Mouse (Mus musculus): ENCODE data around the gene Pcp2. TPM values are rescaled to one million over a fixed set of nuclear protein-coding genes. Genes with fewer than 3 reads are reported as not detected.

The Pcp2 gene
- polyA plus RNA-seq, 1 experiment from 2014 or later, result 0.34 TPM

DNA sequence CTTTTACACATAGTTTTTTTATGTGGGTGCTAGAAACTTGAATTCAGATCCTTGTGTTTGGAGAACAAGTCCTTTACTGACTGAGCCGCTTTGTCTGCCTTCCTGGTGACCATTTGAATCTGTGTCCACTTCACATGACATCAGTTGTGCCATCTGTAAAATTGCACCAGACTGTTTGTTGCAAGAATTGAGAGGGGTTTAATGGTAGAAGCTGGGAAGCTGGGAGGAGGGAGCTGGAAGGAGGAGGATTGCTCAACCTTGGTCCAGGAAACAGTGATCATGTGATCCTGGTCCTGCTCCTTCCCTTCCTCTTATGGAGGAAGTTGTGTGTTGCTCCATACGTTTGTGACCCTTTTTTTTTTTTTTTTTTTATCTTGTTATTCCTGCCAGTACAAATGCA lies 22.9 kb upstream of the Pcp2 start:
- ATAC-seq (replicated peaks; ENCODE audit: low FRiP score), result no peak

DNA sequence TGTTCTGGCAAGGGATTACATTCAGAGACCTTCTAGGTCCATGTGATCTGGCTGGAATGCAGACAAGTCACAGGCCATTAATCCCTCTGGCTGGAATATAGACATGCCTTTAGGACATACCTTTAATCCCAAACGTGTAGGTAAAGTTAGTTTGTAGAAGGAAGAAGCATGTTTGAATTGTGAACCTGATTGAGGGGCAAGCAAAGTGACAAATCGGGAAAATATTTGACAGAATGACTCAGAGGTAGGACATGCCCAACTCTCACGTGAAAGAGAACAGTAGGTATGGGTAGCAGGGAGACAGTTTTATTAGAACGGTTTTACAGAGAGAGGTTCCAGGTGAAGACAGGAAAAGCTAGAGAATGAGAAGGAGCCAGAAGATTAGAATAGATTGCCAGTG lies 22.2 kb upstream of the Pcp2 start:
- Histone ChIP-seq H3K27me3 (no peaks in the 10 kb centered on the region), H3K9me3 (replicated peaks) (no peaks in the 10 kb centered on the region), H3K4me3 (replicated peaks) (no peak overlapping the region), H3K9ac (no peak overlapping the region), H3K36me3 (no peaks in the 10 kb centered on the region), H3K4me1 (peaks cover 13% of the 10 kb centered on the region; the same call in 1 of the 2 replicates), H3K27ac (0 out of 2 replicates have a peak overlapping the region, but pooled peaks have one; percentile 7), H3K4me2 (no peak overlapping the region)
- 0 out of 2 replicates have a peak, but pooled peaks have one; percentile 31 for ATAC-seq (replicated peaks; ENCODE audit: low FRiP score)
- 58% methylated on average over 4 of the region's 4 CpGs for WGBS

More for the DNA sequence above, 22.9 kb upstream of the Pcp2 start:
- H3K9ac ChIP-seq, result no peak overlapping the region
- H3K4me3 ChIP-seq (replicated peaks), result no peak overlapping the region
- 67% methylated on average over 2 of the region's 2 CpGs for WGBS
- H3K4me2 ChIP-seq, result no peak overlapping the region
- no peaks in the 10 kb centered on the region for H3K9me3 ChIP-seq (replicated peaks)
- no peaks in the 10 kb centered on the region for H3K27me3 ChIP-seq
- no peaks in the 10 kb centered on the region for H3K36me3 ChIP-seq
- peaks cover 13% of the 10 kb centered on the region; the same call in 1 of the 2 replicates for H3K4me1 ChIP-seq
- H3K27ac ChIP-seq, result no peak overlapping the region

DNA sequence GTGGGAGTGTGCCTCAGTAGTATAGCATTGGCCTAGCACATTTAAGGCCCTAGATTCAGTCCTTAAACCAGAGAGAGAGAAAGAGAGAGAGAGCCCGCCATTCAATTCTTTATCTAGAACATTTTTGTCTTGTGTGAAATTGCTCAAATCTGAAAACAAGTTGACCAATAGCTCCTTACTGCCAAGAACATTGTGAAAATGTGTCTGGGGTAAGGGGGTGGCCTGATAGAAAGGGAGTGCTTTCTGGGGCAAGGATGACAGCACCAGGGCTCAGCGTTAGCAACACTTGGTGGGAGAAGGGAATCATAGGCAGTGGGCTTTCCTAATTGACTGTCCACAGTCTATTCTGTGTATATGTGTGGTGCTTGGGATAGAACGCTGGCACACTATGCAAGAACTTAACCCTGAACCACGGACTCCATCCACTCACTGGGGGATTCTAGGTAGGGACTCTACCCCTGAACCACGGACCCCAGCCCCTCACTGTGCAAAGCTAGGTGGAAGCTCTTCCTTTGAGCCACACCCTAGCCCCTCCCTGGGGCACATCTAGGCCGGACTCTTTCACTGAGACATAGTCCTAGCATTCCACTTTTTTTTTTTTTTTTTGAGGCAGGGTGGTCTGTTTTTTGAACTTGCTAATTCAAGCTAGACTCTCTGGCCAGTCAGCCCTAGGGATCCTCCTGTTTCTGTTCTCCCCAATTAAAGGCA lies 21.6 kb upstream of the Pcp2 start:
- 0 out of 2 replicates have a peak, but pooled peaks have one; percentile 58 for ATAC-seq (replicated peaks; ENCODE audit: low FRiP score)
- WGBS, result 79% methylated on average over 6 of the region's 6 CpGs
- no peaks in the 10 kb centered on the region for H3K27me3 ChIP-seq
- no peaks in the 10 kb centered on the region for H3K36me3 ChIP-seq
- no peak overlapping the region for H3K4me3 ChIP-seq (replicated peaks)
- no peaks in the 10 kb centered on the region for H3K9me3 ChIP-seq (replicated peaks)
- H3K4me2 ChIP-seq, result no peak overlapping the region
- peaks cover 13% of the 10 kb centered on the region; the same call in 1 of the 2 replicates for H3K4me1 ChIP-seq
- no peak overlapping the region for H3K9ac ChIP-seq
- H3K27ac ChIP-seq, result 0 out of 2 replicates have a peak overlapping the region, but pooled peaks have one; percentile 7

DNA sequence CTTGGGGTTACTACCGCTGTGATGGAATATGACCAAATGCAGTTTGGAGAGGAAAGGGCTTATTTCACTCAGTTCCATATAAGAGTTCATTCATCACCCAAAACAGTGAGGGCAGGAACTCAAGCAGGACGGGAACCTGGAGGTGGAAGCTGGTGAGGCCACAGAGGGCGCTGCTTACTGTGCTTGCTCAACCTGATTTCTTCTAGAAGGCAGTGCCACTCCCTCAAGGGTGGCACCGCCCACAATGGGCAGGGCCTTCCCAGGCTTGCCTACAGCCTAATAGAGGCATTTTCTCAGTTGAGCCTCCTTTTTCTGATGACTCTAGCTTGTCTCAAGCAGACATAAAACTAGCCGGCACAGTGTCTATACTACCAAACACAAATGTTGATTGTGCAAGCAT lies 20.5 kb upstream of the Pcp2 start:
- Histone ChIP-seq H3K27ac (no peak overlapping the region), H3K9ac (no peak overlapping the region), H3K4me1 (peaks cover 13% of the 10 kb centered on the region; the same call in 1 of the 2 replicates), H3K36me3 (0 out of 2 replicates have a peak, but pooled peaks cover 2% of the 10 kb centered on the region), H3K9me3 (replicated peaks) (no peaks in the 10 kb centered on the region), H3K4me3 (replicated peaks) (no peak overlapping the region), H3K4me2 (no peak overlapping the region), H3K27me3 (no peaks in the 10 kb centered on the region)
- ATAC-seq (replicated peaks; ENCODE audit: low FRiP score), result no peak; the same call in 1 of the 2 replicates
- WGBS, result 35% methylated on average over 5 of the region's 5 CpGs

GRCm38 (mm10) chr8:3631478-3631875 lies 6.1 kb upstream of the Pcp2 start:
- Histone ChIP-seq H3K36me3 (peaks cover 18% of the 10 kb centered on the region), H3K27ac (no peak overlapping the region; the same call in 1 of the 2 replicates), H3K27me3 (peaks cover 19% of the 10 kb centered on the region), H3K9ac (peak overlapping the region; percentile 57), H3K9me3 (replicated peaks) (no peaks in the 10 kb centered on the region), H3K4me2 (peak overlapping the region; percentile 70), H3K4me3 (replicated peaks) (peak overlapping the region; percentile 65), H3K4me1 (peaks cover 18% of the 10 kb centered on the region)
- WGBS, result 24% methylated on average over 8 of the region's 8 CpGs
- ATAC-seq (replicated peaks; ENCODE audit: low FRiP score), result peak; percentile 20

DNA sequence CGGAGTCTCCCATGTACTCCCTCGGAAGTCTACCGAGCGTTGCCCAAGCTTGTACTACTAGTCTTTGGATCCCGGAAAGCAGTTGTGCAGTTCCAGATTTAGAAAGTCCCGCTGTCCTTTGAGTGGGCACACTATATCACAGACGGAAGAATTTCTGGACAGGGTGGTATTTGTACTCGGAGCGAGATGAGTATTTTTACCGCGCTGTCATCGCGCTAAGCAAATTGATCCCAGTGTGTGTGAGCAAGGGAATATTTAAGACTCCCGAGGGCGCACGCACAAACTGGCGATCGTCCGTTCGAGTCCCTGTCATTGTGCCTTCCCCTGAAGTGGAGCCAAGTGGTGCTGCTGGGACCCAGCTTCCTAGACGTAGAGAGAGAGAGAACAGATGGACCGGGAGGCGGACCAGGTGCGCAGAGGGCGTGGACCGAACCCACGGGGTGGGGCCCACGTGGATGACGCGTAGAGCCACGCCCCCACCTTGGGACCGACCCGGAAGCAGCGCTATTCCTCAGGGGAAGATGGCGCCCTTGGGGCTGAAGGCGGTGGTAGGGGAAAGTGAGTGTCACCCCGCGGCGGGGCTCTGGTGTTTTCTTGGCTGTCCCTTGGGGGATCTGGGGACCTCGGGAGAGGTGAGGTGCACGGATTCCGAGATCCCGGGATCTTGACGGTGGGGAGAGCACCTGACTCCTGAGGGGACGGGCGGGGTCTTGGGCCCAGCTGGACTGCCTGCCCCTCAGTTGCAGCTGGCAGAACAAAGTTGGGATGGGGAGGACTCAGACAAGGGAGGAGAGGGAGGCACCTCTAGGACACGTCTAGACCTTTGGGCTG lies 5.5 kb upstream of the Pcp2 start, which contains the start of gene Stxbp2:
Gene Stxbp2, plus strand, starts transcription at position 309 of the 831 bp plus-strand sequence.
- 4% methylated on average over 47 of the region's 47 CpGs for WGBS
- H3K4me1 ChIP-seq, result peaks cover 18% of the 10 kb centered on the region
- peak within 1 kb of the TSS; percentile 70 for H3K4me2 ChIP-seq
- H3K36me3 ChIP-seq, result peaks cover 12% of the 10 kb centered on the region
- no peaks in the 10 kb centered on the region for H3K9me3 ChIP-seq (replicated peaks)
- peak within 1 kb of the TSS; percentile 65 for H3K4me3 ChIP-seq (replicated peaks)
- H3K27me3 ChIP-seq, result peaks cover 19% of the 10 kb centered on the region
- ATAC-seq (replicated peaks; ENCODE audit: low FRiP score), result peak; percentile 92
- peak within 1 kb of the TSS; percentile 57 for H3K9ac ChIP-seq
- no peak within 1 kb of the TSS; the same call in 1 of the 2 replicates for H3K27ac ChIP-seq

DNA sequence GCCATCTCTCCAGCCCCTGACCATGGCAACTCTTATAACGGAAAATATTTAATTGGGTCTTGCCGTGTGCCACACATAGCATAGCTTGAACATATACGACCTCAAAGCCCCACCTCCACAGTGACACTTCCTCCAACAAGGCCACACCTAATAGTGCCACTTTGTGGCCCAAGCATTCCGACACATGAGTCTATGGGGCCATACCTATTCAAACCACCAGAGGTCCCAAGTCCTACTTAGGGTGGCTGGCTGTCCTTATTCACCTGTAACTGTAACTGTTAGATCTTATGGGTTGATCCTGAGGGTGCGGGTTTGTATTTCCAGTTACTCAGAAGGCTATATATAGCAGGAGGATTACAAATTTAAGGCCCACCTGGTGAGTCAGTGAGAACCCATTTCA lies 2.7 kb upstream of the Pcp2 start:
- Histone ChIP-seq H3K9ac (no peak overlapping the region), H3K27ac (no peak overlapping the region), H3K27me3 (peaks cover 19% of the 10 kb centered on the region), H3K36me3 (0 out of 2 replicates have a peak, but pooled peaks cover 4% of the 10 kb centered on the region), H3K4me3 (replicated peaks) (no peak overlapping the region), H3K4me2 (no peak overlapping the region), H3K9me3 (replicated peaks) (no peaks in the 10 kb centered on the region), H3K4me1 (peaks cover 18% of the 10 kb centered on the region)
- ATAC-seq (replicated peaks; ENCODE audit: low FRiP score), result no peak
- 26% methylated on average over 5 of the region's 5 CpGs for WGBS

GRCm38 (mm10) chr8:3626971-3627370 lies 1.6 kb upstream of the Pcp2 start:
- H3K4me1 ChIP-seq, result peaks cover 21% of the 10 kb centered on the region
- H3K4me2 ChIP-seq, result no peak overlapping the region
- no peak overlapping the region for H3K27ac ChIP-seq
- H3K27me3 ChIP-seq, result peaks cover 19% of the 10 kb centered on the region
- 49% methylated on average over 5 of the region's 5 CpGs for WGBS
- H3K9ac ChIP-seq, result no peak overlapping the region
- H3K36me3 ChIP-seq, result 0 out of 2 replicates have a peak, but pooled peaks cover 6% of the 10 kb centered on the region
- ATAC-seq (replicated peaks; ENCODE audit: low FRiP score), result no peak
- no peaks in the 10 kb centered on the region for H3K9me3 ChIP-seq (replicated peaks)
- H3K4me3 ChIP-seq (replicated peaks), result no peak overlapping the region

GRCm38 (mm10) chr8:3622119-3622518 lies 3.2 kb downstream of the Pcp2 start:
- peaks cover 25% of the 10 kb centered on the region for H3K36me3 ChIP-seq

GRCm38 (mm10) chr8:3621199-3621970 lies 4.0 kb downstream of the Pcp2 start, which contains the start of the genes Xab2 and Pet100:
TSS of gene Xab2 (minus strand) at chr8:3621316.
TSS of gene Pet100 (plus strand) at chr8:3621548.
- peak within 1 kb of the TSS; percentile 84 for H3K4me2 ChIP-seq
- under 1% methylated on average over 37 of the region's 37 CpGs for WGBS
- H3K27me3 ChIP-seq, result no peaks in the 10 kb centered on the region
- peak within 1 kb of the TSS; percentile 90 for H3K4me3 ChIP-seq (replicated peaks)
- peak within 1 kb of the TSS; percentile 78 for H3K9ac ChIP-seq
- H3K36me3 ChIP-seq, result peaks cover 32% of the 10 kb centered on the region
- H3K9me3 ChIP-seq (replicated peaks), result no peaks in the 10 kb centered on the region
- H3K4me1 ChIP-seq, result peaks cover 16% of the 10 kb centered on the region
- H3K27ac ChIP-seq, result no peak within 1 kb of the TSS
- peak; percentile 98 for ATAC-seq (replicated peaks; ENCODE audit: low FRiP score)

More at GRCm38 (mm10) chr8:3622119-3622518, 3.2 kb downstream of the Pcp2 start:
- H3K4me1 ChIP-seq, result peaks cover 16% of the 10 kb centered on the region
- H3K4me2 ChIP-seq, result peak overlapping the region; percentile 79
- 56% methylated on average over 8 of the region's 8 CpGs for WGBS
- H3K27me3 ChIP-seq, result no peaks in the 10 kb centered on the region
- ATAC-seq (replicated peaks; ENCODE audit: low FRiP score), result no peak
- no peaks in the 10 kb centered on the region for H3K9me3 ChIP-seq (replicated peaks)
- no peak overlapping the region for H3K27ac ChIP-seq
- H3K9ac ChIP-seq, result peak overlapping the region; percentile 68
- H3K4me3 ChIP-seq (replicated peaks), result peak overlapping the region; percentile 90

DNA sequence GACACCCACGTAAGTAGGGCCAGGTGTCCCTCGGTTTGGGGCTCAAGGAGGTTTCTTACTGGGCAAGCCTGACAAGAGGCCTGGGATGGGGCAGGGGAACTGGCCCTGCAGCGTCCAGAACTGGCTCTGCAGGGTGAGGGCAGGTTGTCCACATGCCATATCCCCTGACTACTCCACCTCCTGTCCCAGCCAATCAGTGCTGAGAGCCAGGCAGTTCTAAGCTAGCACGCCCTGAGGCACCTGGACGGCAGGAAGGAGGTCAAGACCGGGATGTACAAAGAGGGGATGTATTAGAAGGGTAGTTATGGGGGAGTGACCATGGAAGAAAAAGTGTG lies 15.6 kb downstream of the Pcp2 start:
- no peak overlapping the region for H3K4me2 ChIP-seq
- WGBS, result 79% methylated on average over 6 of the region's 6 CpGs
- H3K27me3 ChIP-seq, result no peaks in the 10 kb centered on the region
- no peaks in the 10 kb centered on the region for H3K9me3 ChIP-seq (replicated peaks)
- no peak overlapping the region for H3K4me3 ChIP-seq (replicated peaks)
- H3K36me3 ChIP-seq, result peaks cover 91% of the 10 kb centered on the region
- H3K9ac ChIP-seq, result no peak overlapping the region
- peak overlapping the region; percentile 52 for H3K27ac ChIP-seq
- H3K4me1 ChIP-seq, result peaks cover 15% of the 10 kb centered on the region
- no peak; the same call in 1 of the 2 replicates for ATAC-seq (replicated peaks; ENCODE audit: low FRiP score)
